Mouse (Mus musculus): Measurements from ENCODE around the gene Mme. TPM values are rescaled to one million over a fixed set of nuclear protein-coding genes. Genes with fewer than 3 reads are reported as not detected.

Mme gene
- polyA plus RNA-seq, 1 experiment from 2014 or later, result 4.4 TPM

- H3K4me2 ChIP-seq (replicated peaks), result peak overlapping the region; percentile 100
- H3K27me3 ChIP-seq (replicated peaks), result peaks cover 15% of the 10 kb centered on the region; the same call in 1 of the 2 replicates
- no peak overlapping the region for H3K4me3 ChIP-seq
- H3K27ac ChIP-seq, result no peak overlapping the region
- no peak overlapping the region for H3K9ac ChIP-seq
- H3K9me3 ChIP-seq, result no peaks in the 10 kb centered on the region
- H3K4me1 ChIP-seq, result 0 out of 2 replicates have a peak, but pooled peaks cover 4% of the 10 kb centered on the region
- WGBS, result 14% methylated on average over 12 of the region's 12 CpGs
- H3K36me3 ChIP-seq, result no peaks in the 10 kb centered on the region
- ATAC-seq (ENCODE audit: low FRiP score, low read depth), result no peak
These were observed 55.1 kb downstream of the Mme start for GRCm38 (mm10) chr3:63296411-63296810.

- Histone ChIP-seq H3K36me3 (no peaks in the 10 kb centered on the region), H3K27me3 (replicated peaks) (peaks cover 15% of the 10 kb centered on the region; the same call in 1 of the 2 replicates), H3K4me3 (no peak overlapping the region), H3K27ac (no peak overlapping the region), H3K9me3 (no peaks in the 10 kb centered on the region), H3K4me1 (0 out of 2 replicates have a peak, but pooled peaks cover 4% of the 10 kb centered on the region), H3K9ac (no peak overlapping the region), H3K4me2 (replicated peaks) (no peak overlapping the region)
- 6% methylated on average over 6 of the region's 6 CpGs for WGBS
- ATAC-seq (ENCODE audit: low FRiP score, low read depth), result no peak
These were observed 56.5 kb downstream of the Mme start for GRCm38 (mm10) chr3:63297787-63298186.

GRCm38 (mm10) chr3:63315211-63315760, 73.9 kb downstream of the Mme start:
- Histone ChIP-seq H3K4me2 (replicated peaks) (no peak overlapping the region), H3K27me3 (replicated peaks) (no peaks in the 10 kb centered on the region), H3K9ac (no peak overlapping the region), H3K4me1 (no peaks in the 10 kb centered on the region), H3K36me3 (no peaks in the 10 kb centered on the region), H3K9me3 (no peaks in the 10 kb centered on the region), H3K27ac (no peak overlapping the region), H3K4me3 (no peak overlapping the region)
- 87% methylated on average over 7 of the region's 7 CpGs for WGBS
- no peak for ATAC-seq (ENCODE audit: low FRiP score, low read depth)

- Histone ChIP-seq H3K4me3 (no peak overlapping the region), H3K36me3 (no peaks in the 10 kb centered on the region), H3K27ac (no peak overlapping the region), H3K4me1 (no peaks in the 10 kb centered on the region), H3K9ac (no peak overlapping the region), H3K9me3 (no peaks in the 10 kb centered on the region), H3K4me2 (replicated peaks) (no peak overlapping the region), H3K27me3 (replicated peaks) (no peaks in the 10 kb centered on the region)
- WGBS, result 74% methylated on average over 3 of the region's 3 CpGs
- no peak for ATAC-seq (ENCODE audit: low FRiP score, low read depth)
These were observed 76.2 kb downstream of the Mme start for GRCm38 (mm10) chr3:63317496-63317895.

GRCm38 (mm10) chr3:63325615-63326014, 84.3 kb downstream of the Mme start:
- H3K4me3 ChIP-seq, result no peak overlapping the region
- H3K9me3 ChIP-seq, result no peaks in the 10 kb centered on the region
- no peak overlapping the region for H3K27ac ChIP-seq
- no peak for ATAC-seq (ENCODE audit: low FRiP score, low read depth)
- no peak overlapping the region for H3K4me2 ChIP-seq (replicated peaks)
- no peaks in the 10 kb centered on the region for H3K27me3 ChIP-seq (replicated peaks)
- H3K4me1 ChIP-seq, result no peaks in the 10 kb centered on the region
- WGBS, result 93% methylated on average over 2 of the region's 2 CpGs
- H3K9ac ChIP-seq, result no peak overlapping the region
- H3K36me3 ChIP-seq, result no peaks in the 10 kb centered on the region

- no peak overlapping the region for H3K4me3 ChIP-seq
- WGBS, result 83% methylated on average over 2 of the region's 2 CpGs
- H3K27me3 ChIP-seq (replicated peaks), result no peaks in the 10 kb centered on the region
- H3K9ac ChIP-seq, result no peak overlapping the region
- no peaks in the 10 kb centered on the region for H3K9me3 ChIP-seq
- no peak overlapping the region for H3K4me2 ChIP-seq (replicated peaks)
- no peak for ATAC-seq (ENCODE audit: low FRiP score, low read depth)
- no peaks in the 10 kb centered on the region for H3K4me1 ChIP-seq
- H3K27ac ChIP-seq, result no peak overlapping the region
- no peaks in the 10 kb centered on the region for H3K36me3 ChIP-seq
These were observed 98.8 kb downstream of the Mme start for GRCm38 (mm10) chr3:63340110-63340509.

DNA sequence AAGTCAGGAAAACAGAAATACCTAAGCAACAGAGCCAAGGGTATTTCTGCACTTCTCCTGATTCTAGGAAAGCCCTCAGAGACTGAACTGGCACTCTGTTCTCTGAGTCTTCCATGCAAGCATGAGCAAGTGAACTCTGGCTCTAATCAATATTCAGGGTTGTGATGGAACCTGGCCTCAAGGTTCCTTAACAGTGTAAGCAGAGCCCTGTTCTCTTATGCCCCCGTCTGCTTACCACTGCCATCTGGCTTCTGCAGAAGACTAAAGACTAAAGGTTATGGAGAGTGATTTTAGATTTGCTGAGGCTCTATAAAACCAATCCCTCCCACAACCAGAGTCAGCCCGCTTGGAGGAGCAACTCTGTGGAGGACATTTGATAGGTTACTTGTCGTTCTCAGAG, 99.2 kb downstream of the Mme start:
- ATAC-seq (ENCODE audit: low FRiP score, low read depth), result no peak
- no peak overlapping the region for H3K9ac ChIP-seq
- H3K9me3 ChIP-seq, result no peaks in the 10 kb centered on the region
- H3K4me3 ChIP-seq, result no peak overlapping the region
- H3K27me3 ChIP-seq (replicated peaks), result no peaks in the 10 kb centered on the region
- no peak overlapping the region for H3K4me2 ChIP-seq (replicated peaks)
- WGBS, result 84% methylated on average over 3 of the region's 3 CpGs
- no peak overlapping the region for H3K27ac ChIP-seq
- H3K4me1 ChIP-seq, result no peaks in the 10 kb centered on the region
- no peaks in the 10 kb centered on the region for H3K36me3 ChIP-seq

- WGBS, result 97% methylated on average over 4 of the region's 4 CpGs
- ATAC-seq (ENCODE audit: low FRiP score, low read depth), result no peak
These were observed 100.1 kb downstream of the Mme start for GRCm38 (mm10) chr3:63341481-63341880.

GRCm38 (mm10) chr3:63344998-63345397, 103.7 kb downstream of the Mme start:
- 83% methylated on average over 5 of the region's 5 CpGs for WGBS
- no peak for ATAC-seq (ENCODE audit: low FRiP score, low read depth)
- Histone ChIP-seq H3K27ac (no peak overlapping the region), H3K9me3 (no peaks in the 10 kb centered on the region), H3K4me3 (no peak overlapping the region), H3K27me3 (replicated peaks) (no peaks in the 10 kb centered on the region), H3K36me3 (no peaks in the 10 kb centered on the region), H3K4me1 (no peaks in the 10 kb centered on the region), H3K4me2 (replicated peaks) (no peak overlapping the region), H3K9ac (no peak overlapping the region)

More at GRCm38 (mm10) chr3:63341481-63341880, 100.1 kb downstream of the Mme start:
- Histone ChIP-seq H3K27ac (no peak overlapping the region), H3K27me3 (replicated peaks) (no peaks in the 10 kb centered on the region), H3K4me1 (no peaks in the 10 kb centered on the region), H3K9ac (no peak overlapping the region), H3K9me3 (no peaks in the 10 kb centered on the region), H3K4me3 (no peak overlapping the region), H3K4me2 (replicated peaks) (no peak overlapping the region), H3K36me3 (no peaks in the 10 kb centered on the region)

- Histone ChIP-seq H3K4me2 (replicated peaks) (no peak overlapping the region), H3K4me3 (no peak overlapping the region), H3K4me1 (no peaks in the 10 kb centered on the region), H3K9ac (no peak overlapping the region), H3K27me3 (replicated peaks) (no peaks in the 10 kb centered on the region), H3K27ac (no peak overlapping the region), H3K36me3 (no peaks in the 10 kb centered on the region), H3K9me3 (no peaks in the 10 kb centered on the region)
- WGBS, result 77% methylated on average over 2 of the region's 2 CpGs
- no peak for ATAC-seq (ENCODE audit: low FRiP score, low read depth)
These were observed 107.6 kb downstream of the Mme start for GRCm38 (mm10) chr3:63348893-63349426.

GRCm38 (mm10) chr3:63350242-63350641, 108.9 kb downstream of the Mme start:
- no peak overlapping the region for H3K27ac ChIP-seq
- no peak overlapping the region for H3K9ac ChIP-seq
- no peak for ATAC-seq (ENCODE audit: low FRiP score, low read depth)
- no peaks in the 10 kb centered on the region for H3K27me3 ChIP-seq (replicated peaks)
- no peaks in the 10 kb centered on the region for H3K36me3 ChIP-seq
- no peak overlapping the region for H3K4me2 ChIP-seq (replicated peaks)
- H3K4me1 ChIP-seq, result no peaks in the 10 kb centered on the region
- no peaks in the 10 kb centered on the region for H3K9me3 ChIP-seq
- H3K4me3 ChIP-seq, result no peak overlapping the region
- 93% methylated on average over 4 of the region's 4 CpGs for WGBS

DNA sequence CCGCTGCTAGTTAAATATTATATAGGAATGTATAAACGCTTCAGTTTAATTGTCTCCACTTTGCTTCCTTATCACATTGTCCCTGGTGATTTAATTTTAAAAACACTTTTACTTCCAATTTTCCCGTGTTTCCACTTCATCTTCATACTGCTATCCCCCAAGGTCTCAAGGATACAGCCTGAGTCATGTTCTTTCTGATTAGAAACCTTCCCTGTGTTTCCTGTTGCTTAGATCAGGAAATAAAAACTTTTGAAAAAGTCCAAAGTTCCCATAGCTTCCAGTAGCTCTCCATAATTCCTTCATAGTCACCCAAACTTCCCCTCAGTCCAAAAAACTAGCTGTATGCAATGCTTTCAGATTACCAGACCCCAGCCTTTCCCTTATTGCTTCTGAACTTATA, 109.4 kb downstream of the Mme start:
- Histone ChIP-seq H3K9ac (no peak overlapping the region), H3K27me3 (replicated peaks) (no peaks in the 10 kb centered on the region), H3K4me3 (no peak overlapping the region), H3K4me2 (replicated peaks) (no peak overlapping the region), H3K9me3 (no peaks in the 10 kb centered on the region), H3K36me3 (no peaks in the 10 kb centered on the region), H3K4me1 (no peaks in the 10 kb centered on the region), H3K27ac (no peak overlapping the region)
- no peak for ATAC-seq (ENCODE audit: low FRiP score, low read depth)
- 86% methylated on average over 3 of the region's 3 CpGs for WGBS

DNA sequence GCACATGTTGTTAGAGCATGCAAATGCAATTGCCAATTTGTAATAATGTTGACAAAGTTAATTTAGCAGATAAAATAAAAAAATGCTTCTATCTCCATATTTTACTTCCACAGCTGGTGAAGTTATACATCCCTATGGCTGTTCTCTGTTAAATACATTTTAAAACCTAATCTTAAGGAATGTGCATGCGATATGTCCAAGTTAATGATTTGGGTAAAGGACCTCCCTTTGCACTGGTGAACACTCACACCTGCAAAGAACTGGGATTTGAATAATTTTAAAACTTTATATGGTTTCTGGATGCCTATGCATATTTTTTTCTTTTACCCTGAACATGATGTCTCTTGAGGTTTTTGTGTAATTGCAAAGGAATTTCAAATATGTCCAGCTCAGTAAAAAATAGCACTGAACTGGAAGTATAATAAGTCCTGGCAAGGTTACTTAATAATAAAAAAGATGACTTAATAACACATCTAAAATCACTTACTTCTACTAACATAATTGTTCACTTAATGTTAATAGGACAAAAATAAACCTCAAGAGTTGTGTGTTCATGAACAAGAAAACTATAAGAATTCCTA, 110.4 kb downstream of the Mme start:
- 98% methylated on average over 1 of the region's 1 CpGs for WGBS
- no peak overlapping the region for H3K4me2 ChIP-seq (replicated peaks)

More for the DNA sequence above, 110.4 kb downstream of the Mme start:
- H3K27me3 ChIP-seq (replicated peaks), result no peaks in the 10 kb centered on the region
- no peak overlapping the region for H3K9ac ChIP-seq
- H3K36me3 ChIP-seq, result no peaks in the 10 kb centered on the region
- H3K4me3 ChIP-seq, result no peak overlapping the region
- no peaks in the 10 kb centered on the region for H3K4me1 ChIP-seq
- no peaks in the 10 kb centered on the region for H3K9me3 ChIP-seq
- no peak for ATAC-seq (ENCODE audit: low FRiP score, low read depth)
- no peak overlapping the region for H3K27ac ChIP-seq
